Mouse (Mus musculus) stomach, embryonic 14.5 days (tissue): ENCODE results near the gene Gm20489. TPM values are rescaled to one million over a fixed set of nuclear protein-coding genes. Genes with fewer than 3 reads are reported as not detected.
A peak's percentile ranks its signal among the peaks of the same experiment; 100 is the strongest.

ENCODE experiments used
- ATAC-seq: fragments of 200-750 bp; cut with Nextera tagmentation; 2 replicates; pipeline ENCODE4 v1.8.0; 2017; ENCODE audit warnings: low read depth, moderate TSS enrichment; ENCODE audit not compliant: insufficient number of reproducible peaks, insufficient read depth, low FRiP score
- H3K27ac ChIP-seq: fragments of 300-500 bp; sonication (generic); 2 replicates; pipeline ENCODE4 v1.5.1; 2014; ENCODE audit warnings: mild to moderate bottlenecking, low read length, moderate library complexity, mixed read lengths
- H3K27me3 ChIP-seq: fragments of 300-500 bp; sonication (generic); 2 replicates; pipeline ENCODE4 v1.6.1; 2014; ENCODE audit warnings: low read length, control low read depth, mixed read lengths; ENCODE audit not compliant: control insufficient read depth, insufficient read depth
- H3K36me3 ChIP-seq: fragments of 300-500 bp; sonication (generic); 2 replicates; pipeline ENCODE4 v1.6.1; 2014; ENCODE audit warnings: mild to moderate bottlenecking, control low read depth, low read length, moderate library complexity, mixed read lengths; ENCODE audit not compliant: control insufficient read depth, insufficient read depth
- H3K4me1 ChIP-seq: fragments of 300-500 bp; sonication (generic); 2 replicates; pipeline ENCODE4 v1.6.1; 2014; ENCODE audit warnings: low read length, control low read depth, mixed read lengths; ENCODE audit not compliant: control insufficient read depth, insufficient read depth
- H3K4me2 ChIP-seq: fragments of 300-500 bp; sonication (generic); replicated peaks from 2 replicates; pipeline ENCODE4 v1.6.1; 2014; ENCODE audit warnings: low read depth, low read length, control low read depth
- H3K4me3 ChIP-seq: fragments of 300-500 bp; sonication (generic); 2 replicates; pipeline ENCODE4 v1.5.1; 2014; ENCODE audit warnings: low read depth, low read length, control low read depth
- H3K9ac ChIP-seq: fragments of 300-500 bp; sonication (generic); replicated peaks from 2 replicates; pipeline ENCODE4 v1.6.1; 2014; ENCODE audit warnings: low read depth, mild to moderate bottlenecking, control low read depth, low read length, moderate library complexity, mixed read lengths
- H3K9me3 ChIP-seq: fragments of 300-500 bp; sonication (generic); 2 replicates; pipeline ENCODE4 v1.6.1; 2016; ENCODE audit warnings: low read depth, low read length, control low read depth; ENCODE audit not compliant: control insufficient read depth
- WGBS: fragments of 180-500 bp; shearing (Covaris S2); extraction: QIAGEN DNeasy Blood & Tissue Kit; methylation state at CpG from one replicate; pipeline ENCODE4 v1.1.7; 2014; 5-methylcytosine and 5-hydroxymethylcytosine counted together
- polyA plus RNA-seq: library from polyadenylated mRNA; unstranded; fragments of >200 nt; fragmentation: Nextera tagmentation; extraction: Ambion mirVana; gene quantifications from 2 replicates; pipeline ENCODE4 v1.2.1, GENCODE M21; 2014

Gm20489 gene
- not detected in 2 replicates for polyA plus RNA-seq

- 50% methylated on average over 3 of the region's 3 CpGs for WGBS
- Histone ChIP-seq H3K27me3 (no peaks in the 10 kb centered on the region), H3K9me3 (no peaks in the 10 kb centered on the region), H3K4me3 (no peak within 1 kb of the TSS), H3K27ac (no peak within 1 kb of the TSS), H3K4me1 (no peaks in the 10 kb centered on the region), H3K4me2 (no peak within 1 kb of the TSS), H3K36me3 (no peaks in the 10 kb centered on the region), H3K9ac (no peak within 1 kb of the TSS)
- no peak for ATAC-seq
Measured at GRCm38 (mm10) chrX:101268755-101269124, at the start of gene Gm20489. Gm20489 (minus strand) TSS chrX:101269023.

- Histone ChIP-seq H3K9ac (no peak overlapping the region), H3K9me3 (no peaks in the 10 kb centered on the region), H3K27ac (no peak overlapping the region), H3K4me1 (no peaks in the 10 kb centered on the region), H3K27me3 (no peaks in the 10 kb centered on the region), H3K4me3 (no peak overlapping the region), H3K4me2 (no peak overlapping the region), H3K36me3 (no peaks in the 10 kb centered on the region)
- no peak for ATAC-seq
- 56% methylated on average over 6 of the region's 6 CpGs for WGBS
Measured at GRCm38 (mm10) chrX:101313625-101314359, 45.0 kb upstream of the Gm20489 start.

- WGBS = 81% methylated on average over 5 of the region's 5 CpGs
- Histone ChIP-seq H3K36me3 (no peaks in the 10 kb centered on the region), H3K9me3 (no peaks in the 10 kb centered on the region), H3K27me3 (no peaks in the 10 kb centered on the region), H3K4me2 (no peak overlapping the region), H3K27ac (no peak overlapping the region), H3K4me3 (no peak overlapping the region), H3K4me1 (no peaks in the 10 kb centered on the region), H3K9ac (no peak overlapping the region)
- ATAC-seq = no peak
Measured at GRCm38 (mm10) chrX:101309299-101309698, 40.5 kb upstream of the Gm20489 start.

- no peak for ATAC-seq
- WGBS = 54% methylated on average over 2 of the region's 2 CpGs
- H3K4me1 ChIP-seq = no peaks in the 10 kb centered on the region
- no peaks in the 10 kb centered on the region for H3K36me3 ChIP-seq
- H3K4me2 ChIP-seq = no peak overlapping the region
- H3K9me3 ChIP-seq = no peaks in the 10 kb centered on the region
- no peak overlapping the region for H3K9ac ChIP-seq
- no peak overlapping the region for H3K4me3 ChIP-seq
- no peaks in the 10 kb centered on the region for H3K27me3 ChIP-seq
- H3K27ac ChIP-seq = no peak overlapping the region
Measured at GRCm38 (mm10) chrX:101304646-101305045, 35.8 kb upstream of the Gm20489 start.

GRCm38 (mm10) chrX:101301654-101302053, 32.8 kb upstream of the Gm20489 start:
- H3K9me3 ChIP-seq = no peaks in the 10 kb centered on the region
- H3K4me3 ChIP-seq = no peak overlapping the region
- H3K4me1 ChIP-seq = no peaks in the 10 kb centered on the region
- 80% methylated on average over 9 of the region's 9 CpGs for WGBS
- H3K27me3 ChIP-seq = no peaks in the 10 kb centered on the region
- no peaks in the 10 kb centered on the region for H3K36me3 ChIP-seq
- no peak overlapping the region for H3K4me2 ChIP-seq
- no peak overlapping the region for H3K9ac ChIP-seq
- no peak for ATAC-seq
- H3K27ac ChIP-seq = no peak overlapping the region

- Histone ChIP-seq H3K4me3 (peak overlapping the region; percentile 26; the same call in 1 of the 2 replicates), H3K27me3 (no peaks in the 10 kb centered on the region), H3K4me1 (no peaks in the 10 kb centered on the region), H3K4me2 (peak overlapping the region; percentile 43), H3K27ac (no peak overlapping the region), H3K9me3 (no peaks in the 10 kb centered on the region), H3K36me3 (no peaks in the 10 kb centered on the region), H3K9ac (no peak overlapping the region)
- no peak for ATAC-seq
- WGBS = 36% methylated on average over 13 of the region's 13 CpGs
Measured at GRCm38 (mm10) chrX:101300427-101301030, 31.7 kb upstream of the Gm20489 start.

- Histone ChIP-seq H3K9me3 (no peaks in the 10 kb centered on the region), H3K27me3 (no peaks in the 10 kb centered on the region), H3K36me3 (no peaks in the 10 kb centered on the region), H3K9ac (0 out of 2 replicates have a peak overlapping the region, but pooled peaks have one; percentile 14), H3K4me2 (peak overlapping the region; percentile 43), H3K4me3 (peak overlapping the region; percentile 26), H3K4me1 (no peaks in the 10 kb centered on the region), H3K27ac (no peak overlapping the region)
- WGBS = 24% methylated on average over 12 of the region's 13 CpGs
- ATAC-seq = peak; percentile 57
Measured at GRCm38 (mm10) chrX:101299473-101300426, 30.9 kb upstream of the Gm20489 start.

GRCm38 (mm10) chrX:101299055-101299454, 30.2 kb upstream of the Gm20489 start, which contains the start of gene Nlgn3:
Nlgn3 (plus strand) TSS chrX:101299168.
- H3K27me3 ChIP-seq = no peaks in the 10 kb centered on the region
- ATAC-seq = peak; percentile 51; the same call in 1 of the 2 replicates
- WGBS = 14% methylated on average over 22 of the region's 24 CpGs
- peak within 1 kb of the TSS; percentile 14; the same call in 1 of the 2 replicates for H3K9ac ChIP-seq
- peak within 1 kb of the TSS; percentile 26 for H3K4me3 ChIP-seq
- peak within 1 kb of the TSS; percentile 43 for H3K4me2 ChIP-seq
- H3K27ac ChIP-seq = no peak within 1 kb of the TSS
- H3K4me1 ChIP-seq = no peaks in the 10 kb centered on the region
- no peaks in the 10 kb centered on the region for H3K36me3 ChIP-seq
- no peaks in the 10 kb centered on the region for H3K9me3 ChIP-seq
